Mouse (Mus musculus) ES-Bruce4 (cell line): ENCODE data around the gene Bsg.

Source experiments
- EP300 ChIP-seq: IDR thresholded peaks from 2 replicates; pipeline ENCODE4 v1.6.1; 2011; ENCODE audit warnings: low read depth, low read length; ENCODE audit not compliant: insufficient read depth
- POLR2A ChIP-seq: IDR thresholded peaks from one replicate; pipeline ENCODE4 v1.8.1; 2011; ENCODE audit warnings: low read length; ENCODE audit not compliant: insufficient read depth

- no peak for TF ChIP-seq POLR2A
- no peak for TF ChIP-seq EP300
Measured at GRCm38 (mm10) chr10:79658829-79659228, 45.5 kb upstream of the Bsg start.
